Mouse (Mus musculus): ENCODE measurements around the gene Mical3.

The Mical3 gene

DNA sequence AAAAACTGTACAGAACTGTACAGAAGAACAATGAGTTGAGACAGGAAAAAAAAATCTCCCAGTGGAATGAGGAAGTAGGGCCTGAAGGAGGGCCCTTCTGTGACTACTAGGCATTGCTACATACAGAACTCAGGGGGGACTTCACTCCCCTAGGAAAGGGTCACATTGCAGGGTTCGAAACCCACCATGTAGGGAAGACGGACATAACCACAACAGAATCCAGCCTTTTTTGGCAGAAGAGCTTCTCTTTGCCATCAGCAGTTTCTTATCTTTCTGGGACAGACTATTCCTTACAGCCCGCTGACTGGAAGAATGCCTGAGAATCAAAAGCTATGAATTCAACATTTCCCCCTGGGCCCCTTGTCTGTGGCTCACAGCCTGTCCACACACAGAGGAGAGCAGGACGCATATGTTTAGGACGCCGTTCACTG, 46.7 kb downstream of the Mical3 start:
- no peak for DNase-seq (ENCODE audit: low spot score in 2 of 2)

DNA sequence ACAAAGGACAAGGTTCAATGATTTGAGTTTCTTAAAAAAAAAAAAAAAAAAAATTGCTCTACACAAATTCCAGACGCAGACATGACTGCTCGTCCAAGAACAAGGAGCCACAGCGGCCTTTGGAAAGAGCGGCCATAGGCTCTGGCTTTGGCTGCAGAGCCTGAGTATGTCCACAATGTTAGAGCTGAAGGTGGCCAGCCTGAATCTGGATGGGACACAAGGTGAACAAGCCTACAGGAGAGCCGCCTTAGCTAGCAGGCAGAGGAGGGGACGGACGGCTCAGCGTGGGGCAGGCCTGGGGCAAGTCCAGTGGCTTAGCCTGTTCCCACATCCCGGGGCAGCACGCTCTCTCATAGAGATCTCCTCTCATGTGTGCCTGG, 48.7 kb downstream of the Mical3 start:
- no peak for DNase-seq (ENCODE audit: low spot score in 2 of 2)

DNA sequence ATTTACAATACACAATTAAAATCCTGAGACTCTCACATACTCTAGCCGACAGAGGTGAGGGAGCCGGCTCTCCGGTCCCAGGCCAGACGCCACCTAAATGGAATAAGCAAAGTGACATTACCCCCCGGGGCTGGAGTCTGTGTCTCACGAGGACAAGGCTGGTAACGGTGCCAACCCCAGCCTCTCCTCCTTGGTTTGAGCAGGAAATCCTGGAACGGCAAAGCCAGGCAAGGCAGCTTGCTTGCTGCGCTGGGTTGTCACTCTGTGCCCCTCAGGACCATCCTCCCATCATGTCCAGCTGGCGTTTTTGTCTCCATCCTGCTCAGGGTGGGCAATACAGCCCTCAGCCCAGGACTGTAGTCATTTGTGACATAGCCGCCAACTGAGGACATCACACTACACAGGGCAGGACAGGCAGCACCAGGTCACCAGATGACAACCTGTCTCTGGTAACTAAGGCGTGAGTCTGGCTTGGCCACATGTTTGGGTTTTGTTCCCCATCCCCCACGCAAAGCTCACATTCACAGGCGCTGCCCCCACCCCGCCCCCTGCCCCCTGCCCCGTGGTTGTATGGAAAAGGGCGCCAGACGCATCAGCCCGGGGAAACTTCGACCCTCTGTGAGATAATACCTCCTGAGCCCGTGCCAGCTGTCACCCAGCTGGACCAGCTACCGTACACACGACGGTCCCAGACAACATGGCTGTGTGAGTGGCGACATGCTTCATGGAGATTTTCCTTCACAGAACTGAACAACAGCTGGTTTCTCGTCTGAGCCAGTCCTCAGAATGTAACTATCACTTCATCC, 49.3 kb downstream of the Mical3 start:
- no peak for DNase-seq (ENCODE audit: low spot score in 2 of 2)

DNA sequence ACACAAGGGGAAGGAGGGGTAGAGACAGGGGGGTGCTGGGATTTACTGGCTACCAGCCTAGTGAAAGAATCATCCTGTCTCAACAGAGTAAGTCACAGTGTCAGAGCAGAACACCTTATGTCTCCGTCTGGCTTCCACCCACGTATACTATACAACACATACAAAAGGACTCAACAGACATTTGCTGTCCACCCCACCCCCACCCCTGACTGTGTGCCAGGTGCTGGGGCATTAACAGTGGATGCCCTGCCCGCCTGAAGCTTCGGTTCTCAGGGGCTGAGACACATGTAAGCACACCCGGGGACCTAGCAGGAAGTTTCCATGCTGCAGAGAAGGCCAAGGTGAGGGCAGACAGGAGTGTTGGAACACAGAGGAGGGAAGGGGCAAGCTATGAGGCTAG, 52.6 kb downstream of the Mical3 start:
- no peak for DNase-seq (ENCODE audit: low spot score in 2 of 2)

DNA sequence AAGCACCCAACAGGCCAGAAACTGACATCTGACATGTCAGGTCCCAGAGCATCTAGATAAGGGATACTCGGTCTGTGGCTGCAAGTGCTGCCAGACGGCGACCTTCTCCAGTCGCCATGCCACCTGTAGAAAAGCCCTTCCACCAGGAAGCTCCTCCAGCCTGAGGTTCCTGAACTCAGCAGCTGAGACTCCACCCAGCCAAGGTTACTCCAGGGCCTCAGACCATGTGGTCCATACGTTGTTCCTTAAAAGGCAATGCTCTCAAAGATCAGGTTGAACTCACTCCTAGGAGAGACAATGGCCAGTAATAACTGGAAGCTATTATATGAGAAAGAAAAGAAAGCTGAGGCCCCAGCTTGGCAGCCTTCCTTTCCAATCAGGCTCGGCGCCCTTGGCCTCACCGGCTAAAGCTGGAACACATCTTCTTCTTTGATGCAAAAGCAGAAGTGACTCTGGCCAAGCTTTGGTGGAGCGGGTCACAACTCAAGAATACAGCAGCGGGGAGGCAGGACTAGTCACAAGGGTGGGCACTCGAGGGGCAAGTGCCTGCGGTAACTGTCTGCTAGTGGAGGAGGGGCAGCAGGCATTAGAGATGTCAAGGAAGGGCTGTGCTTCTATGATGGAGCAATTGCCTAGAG, 53.8 kb downstream of the Mical3 start:
- DNase-seq (ENCODE audit: low spot score in 2 of 2): no peak

DNA sequence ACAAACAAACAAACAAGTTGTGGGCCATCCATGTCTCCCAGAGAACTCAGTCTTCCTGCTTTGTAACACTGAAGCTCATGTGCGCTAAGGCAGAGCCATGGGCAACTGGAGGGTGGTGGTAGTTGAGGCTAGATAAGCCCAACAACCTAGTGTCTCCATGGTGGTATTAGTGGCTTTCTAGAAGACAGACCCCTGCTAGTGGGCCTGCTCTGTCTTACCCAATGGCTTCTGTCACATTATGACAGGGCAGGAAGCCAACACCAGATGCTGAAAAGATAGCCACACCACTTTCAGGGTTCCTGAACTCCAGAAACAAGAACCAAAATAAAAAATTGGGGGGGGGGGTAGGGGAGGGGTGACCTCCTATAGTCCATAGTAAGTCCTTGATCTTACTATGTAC, 55.0 kb downstream of the Mical3 start:
- DNase-seq (ENCODE audit: low spot score in 2 of 2): no peak

DNA sequence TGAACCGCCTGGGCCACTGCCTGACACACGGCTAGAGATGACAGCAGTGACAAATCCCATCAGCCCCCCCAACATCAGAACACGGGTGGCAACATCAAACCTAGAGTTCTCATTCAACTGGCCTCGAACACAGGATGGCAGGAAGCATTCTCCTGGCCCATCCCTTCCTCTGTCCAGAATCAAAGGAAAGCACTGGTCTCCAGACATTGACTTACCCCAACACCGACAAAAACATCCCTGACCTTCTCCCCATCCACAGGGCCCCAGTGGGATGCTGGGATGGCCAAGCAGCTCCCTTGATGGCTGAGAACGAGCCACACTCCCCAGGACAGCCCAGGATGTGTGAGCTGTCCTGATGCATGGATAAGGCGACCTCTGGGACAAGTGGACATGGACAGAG, 57.5 kb downstream of the Mical3 start:
- DNase-seq (ENCODE audit: low spot score in 2 of 2): no peak

DNA sequence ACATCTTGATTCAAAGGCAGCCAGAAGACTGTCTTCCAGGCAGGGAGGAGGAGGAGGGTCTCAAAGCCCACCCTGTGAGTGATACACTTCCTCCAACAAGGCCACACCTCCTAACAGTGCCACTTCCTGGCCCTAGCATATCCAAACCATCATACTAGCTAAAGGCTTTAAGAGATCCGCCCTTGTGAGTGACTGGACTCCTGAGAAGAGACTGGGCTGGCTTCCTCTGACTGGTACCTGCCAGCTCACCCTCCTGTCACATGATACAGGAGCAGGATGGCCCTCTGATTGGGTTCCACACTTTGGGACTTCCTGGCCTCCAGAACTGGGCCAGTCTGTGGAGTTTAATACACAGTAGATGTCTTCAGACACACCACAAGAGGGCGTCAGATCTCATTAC, 58.2 kb downstream of the Mical3 start:
- DNase-seq (ENCODE audit: low spot score in 2 of 2): no peak

DNA sequence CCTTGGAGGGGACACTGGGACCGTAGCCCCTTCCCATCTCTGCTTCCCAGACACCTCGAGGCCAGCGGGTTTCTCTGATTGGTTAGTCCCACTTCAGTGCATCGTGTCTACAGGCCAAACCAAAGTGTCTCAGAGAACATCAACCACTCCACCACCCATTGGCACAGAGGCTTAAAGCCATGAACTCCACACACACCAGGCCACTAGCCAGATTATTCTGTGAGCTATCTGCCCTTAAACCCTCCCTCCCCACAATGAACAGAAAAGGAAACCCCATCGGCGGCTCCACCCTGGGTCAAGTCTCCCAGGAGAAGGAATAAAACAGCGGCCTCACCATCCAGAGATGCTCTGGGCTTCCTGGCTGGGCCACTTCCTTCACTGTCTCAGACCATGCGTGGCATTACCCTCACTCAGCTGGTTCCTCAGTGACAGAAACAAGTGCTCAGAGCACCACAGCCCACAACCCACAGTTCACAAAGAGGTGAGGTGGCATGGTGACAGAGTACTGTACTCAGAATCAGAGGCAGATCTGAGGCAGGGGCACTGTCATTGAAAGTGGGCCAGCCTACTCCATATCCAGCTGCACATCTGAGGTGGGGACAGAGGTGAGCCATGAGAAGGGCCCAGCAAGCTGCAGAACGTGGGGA, 60.1 kb downstream of the Mical3 start:
- DNase-seq (ENCODE audit: low spot score in 2 of 2): no peak

DNA sequence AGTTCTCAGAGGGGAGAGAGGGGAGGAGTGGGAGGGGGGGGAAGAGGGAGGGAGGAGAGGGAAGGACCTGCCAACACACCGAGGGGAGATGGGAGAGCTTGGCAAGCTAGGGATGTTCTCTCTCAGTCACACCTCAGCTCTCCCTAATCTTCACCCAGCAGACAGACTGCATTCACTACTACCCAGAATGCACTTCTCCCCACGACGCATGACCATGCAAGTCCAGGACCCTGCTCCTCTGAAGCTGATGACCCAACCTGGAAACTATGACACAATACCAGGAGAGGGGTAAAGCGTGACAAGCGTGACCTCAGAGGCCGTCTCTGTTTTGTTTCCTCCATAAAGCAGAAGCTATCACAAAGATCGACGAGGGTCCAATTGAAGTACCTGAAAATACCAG, 61.6 kb downstream of the Mical3 start:
- no peak for DNase-seq (ENCODE audit: low spot score in 2 of 2)

DNA sequence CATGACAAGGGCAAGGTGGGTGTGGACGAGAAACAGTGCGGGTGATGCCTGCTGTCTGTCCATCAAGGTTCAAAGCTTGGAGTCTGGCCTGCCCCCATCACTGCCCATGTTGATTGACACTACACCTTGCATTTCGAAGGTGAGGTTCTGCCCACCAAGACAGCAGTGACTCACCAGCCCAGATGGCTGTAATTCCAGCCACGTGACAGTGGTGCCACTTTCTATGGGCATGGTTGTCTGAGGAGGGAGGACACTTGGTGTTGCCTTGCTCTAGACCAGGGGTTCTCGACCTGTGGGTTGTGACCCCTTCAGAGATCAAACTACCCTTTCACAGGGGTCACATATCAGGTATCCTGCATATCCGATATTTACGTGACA, 62.7 kb downstream of the Mical3 start:
- DNase-seq (ENCODE audit: low spot score in 2 of 2): no peak

DNA sequence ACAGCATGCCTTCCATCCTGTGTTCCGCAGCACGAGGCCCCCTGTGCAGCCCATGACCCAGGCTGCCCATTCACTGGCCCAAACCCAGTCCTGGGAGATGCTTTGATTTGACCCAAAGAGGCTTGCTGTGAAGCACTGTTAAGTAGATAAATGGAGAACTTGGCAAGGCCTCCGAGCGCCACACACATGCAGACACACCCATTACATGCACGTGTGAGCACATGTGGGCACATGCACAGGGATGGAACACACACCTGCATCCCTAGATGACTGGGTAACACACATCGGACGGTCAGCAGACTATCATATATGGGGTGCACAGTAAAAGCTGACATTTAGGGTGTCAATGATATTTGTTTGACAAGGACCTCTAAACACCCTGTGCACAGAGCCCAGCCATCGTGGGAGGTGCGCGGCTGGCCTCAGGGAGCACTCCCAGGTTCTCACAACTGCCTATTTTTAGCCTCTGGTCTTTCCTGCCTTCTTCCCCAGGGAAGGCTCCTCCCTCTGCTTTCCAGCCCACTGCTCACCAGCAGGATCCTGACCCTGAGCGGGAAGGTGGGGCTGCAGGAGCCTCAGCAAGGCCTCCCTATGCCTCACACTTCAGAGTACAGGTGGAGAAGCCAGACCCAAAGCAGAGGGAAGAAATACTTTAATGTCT, 63.2 kb downstream of the Mical3 start:
- no peak for DNase-seq (ENCODE audit: low spot score in 2 of 2)

DNA sequence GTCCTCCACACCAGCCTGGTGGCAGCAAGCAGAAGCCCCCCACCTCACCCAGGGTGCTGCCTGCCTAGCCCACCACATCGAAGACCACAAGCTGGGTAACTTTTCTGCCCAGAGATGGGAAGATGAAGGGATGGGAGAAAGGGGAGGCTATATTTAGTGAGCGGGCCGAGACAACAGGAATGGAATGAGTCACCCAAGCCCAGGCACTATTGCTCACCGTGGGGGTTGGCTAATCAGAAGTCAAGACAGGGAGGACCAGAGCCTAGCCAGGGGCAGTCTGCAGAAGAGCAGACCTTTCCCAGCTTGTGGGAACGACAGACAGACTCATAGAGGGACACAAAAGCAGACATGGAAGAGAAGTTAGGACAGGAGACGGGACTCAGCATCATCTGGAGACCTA, 64.0 kb downstream of the Mical3 start:
- no peak for DNase-seq (ENCODE audit: low spot score in 2 of 2)

DNA sequence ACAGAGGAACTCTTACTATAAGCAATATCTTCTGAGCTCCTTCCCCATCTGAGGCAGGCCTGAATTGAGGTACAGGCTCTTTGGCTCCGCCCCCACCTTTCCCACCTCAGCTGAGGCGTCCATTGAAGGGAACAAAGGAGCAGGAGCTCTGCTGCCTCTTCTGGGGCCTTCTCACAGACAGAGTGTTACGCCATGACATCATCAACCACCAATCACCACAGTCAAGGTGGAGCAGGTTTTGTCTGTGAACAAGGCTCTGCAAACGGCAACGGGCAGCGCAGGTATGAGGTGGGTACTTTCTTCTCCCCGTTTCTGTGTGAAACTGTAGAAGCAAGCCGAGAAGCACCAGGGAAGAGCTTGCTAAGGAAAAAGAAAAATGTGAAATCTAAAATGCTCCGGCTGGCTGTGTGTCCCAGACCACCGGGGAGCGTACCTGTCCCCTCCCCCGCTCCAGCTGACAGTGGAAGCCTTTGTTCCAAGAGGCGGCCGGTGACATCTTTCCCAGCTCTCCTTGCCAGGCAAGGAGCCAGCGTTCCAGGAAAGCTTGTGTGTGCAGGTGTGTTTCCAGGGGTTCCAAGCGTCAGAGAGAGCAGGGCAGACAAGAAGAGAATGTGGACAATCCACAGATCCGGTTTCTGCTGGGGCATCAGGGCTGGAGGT, 66.3 kb downstream of the Mical3 start:
- DNase-seq (ENCODE audit: low spot score in 2 of 2): no peak

DNA sequence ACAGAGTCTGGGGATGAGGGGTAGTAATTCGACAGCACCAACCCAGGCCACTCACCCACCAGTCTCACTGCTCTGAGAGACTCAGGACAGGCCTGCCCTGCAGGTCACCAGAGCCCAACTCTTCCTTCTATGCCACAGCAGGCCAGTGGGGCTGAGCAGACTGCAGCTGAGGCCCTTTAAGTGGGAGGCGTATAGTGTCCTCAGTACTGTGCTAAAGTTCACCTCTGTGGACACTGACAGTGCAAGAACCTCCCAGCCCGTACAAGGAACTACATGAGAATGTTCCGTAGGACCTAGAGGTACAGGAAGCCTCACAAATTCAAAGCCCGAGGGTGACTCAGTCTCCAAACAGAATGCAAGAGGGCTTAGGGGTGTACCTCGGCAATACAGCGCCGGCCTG, 67.0 kb downstream of the Mical3 start:
- no peak for DNase-seq (ENCODE audit: low spot score in 2 of 2)

DNA sequence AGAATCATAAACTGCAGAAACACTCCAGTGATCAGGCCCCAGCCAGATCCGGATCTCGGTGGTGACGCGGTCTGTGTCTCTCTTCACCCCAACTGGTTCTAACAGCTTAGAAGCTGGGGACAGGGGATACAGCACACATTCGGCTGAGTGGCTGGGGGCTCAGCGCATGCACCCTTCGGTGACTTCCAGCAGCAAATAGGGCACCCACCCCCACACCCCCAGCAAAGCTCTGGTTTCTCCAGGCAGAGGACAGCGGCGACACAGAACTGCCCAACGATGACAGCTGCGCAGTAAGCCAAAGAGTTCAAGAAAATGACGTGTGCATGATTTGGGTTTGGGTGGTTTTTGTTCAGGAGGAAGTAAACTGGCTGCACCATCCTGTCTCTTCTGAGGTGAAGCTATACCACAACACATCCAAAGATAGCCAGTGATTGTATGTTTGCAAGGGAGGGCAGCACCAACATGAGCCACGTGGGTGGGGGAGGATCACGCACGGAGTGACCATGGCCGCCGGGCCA, 67.8 kb downstream of the Mical3 start:
- DNase-seq (ENCODE audit: low spot score in 2 of 2): no peak

DNA sequence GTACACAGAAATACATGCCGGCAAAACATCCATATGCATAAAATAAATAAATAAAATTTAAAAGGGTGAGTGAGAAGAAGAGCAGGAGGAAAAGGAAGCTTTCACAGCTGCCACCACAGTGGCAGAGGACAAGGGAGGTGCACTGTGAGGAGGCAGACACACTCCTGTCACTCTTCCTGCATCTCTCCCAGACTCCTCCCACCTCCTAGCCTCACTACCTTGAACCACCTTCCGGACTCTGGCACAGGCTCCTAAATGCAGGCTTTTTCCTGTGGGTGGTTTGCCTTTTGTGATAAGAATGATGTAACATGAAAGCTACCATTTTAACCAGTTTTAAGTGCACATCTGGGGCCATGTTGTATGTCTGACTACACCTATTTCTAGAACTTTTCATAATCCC, 72.8 kb downstream of the Mical3 start:
- DNase-seq (ENCODE audit: low spot score in 2 of 2): no peak

DNA sequence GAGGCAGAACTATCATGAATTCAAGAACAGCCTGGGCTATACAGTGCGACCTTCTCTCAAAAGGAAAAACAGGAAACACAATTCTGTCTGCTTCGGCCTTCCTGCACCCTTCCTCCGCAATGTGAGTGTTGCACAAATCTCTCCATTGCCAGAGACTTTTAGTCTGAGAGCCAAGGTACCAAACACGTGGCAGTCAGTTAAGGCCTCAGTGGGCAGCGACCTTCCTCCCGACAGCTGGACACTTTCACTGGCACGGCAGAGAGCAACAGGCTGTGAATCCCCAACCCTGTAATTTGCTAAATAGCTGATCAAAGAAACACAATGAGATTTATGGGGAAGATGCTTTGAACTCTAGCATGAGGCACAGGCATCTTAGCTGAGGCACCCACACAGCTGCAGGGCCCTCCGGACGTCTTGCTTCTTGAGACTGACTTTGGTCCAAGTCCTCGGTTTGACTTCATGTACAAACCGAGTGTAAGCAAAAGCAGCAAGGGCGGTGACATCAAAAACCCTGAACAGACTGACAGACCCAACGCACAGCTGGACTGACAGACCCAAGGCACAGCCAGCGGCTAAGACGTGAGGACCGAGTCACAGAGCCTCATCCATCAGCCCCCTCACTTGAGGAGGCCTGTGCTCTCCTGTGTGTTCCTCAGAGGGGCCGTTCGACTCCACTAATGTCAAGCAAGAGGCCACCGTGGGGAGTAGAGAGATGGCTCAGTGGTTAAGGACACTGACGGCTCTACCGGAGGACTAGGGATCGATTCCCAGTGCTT, 73.4 kb downstream of the Mical3 start:
- no peak for DNase-seq (ENCODE audit: low spot score in 2 of 2)

DNA sequence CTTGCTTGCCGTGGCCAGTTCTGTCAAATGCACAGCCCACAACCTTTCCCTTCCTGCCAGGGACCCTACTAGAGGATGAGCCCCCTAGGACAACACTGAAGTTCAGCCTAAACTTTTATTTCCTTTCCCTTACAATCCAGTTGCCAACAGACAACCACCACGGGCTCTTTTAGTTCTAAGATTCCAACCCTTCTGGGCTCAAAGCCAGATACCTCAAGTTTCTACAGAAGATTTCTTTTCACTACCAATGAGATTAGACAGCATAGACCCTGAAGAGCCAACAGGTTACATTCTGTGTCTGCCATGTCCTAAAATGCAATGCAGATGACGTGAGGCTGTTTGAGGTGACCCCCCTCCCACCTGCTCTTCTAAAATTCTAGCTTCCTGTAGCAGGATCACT, 75.3 kb downstream of the Mical3 start:
- DNase-seq (ENCODE audit: low spot score in 2 of 2): no peak

DNA sequence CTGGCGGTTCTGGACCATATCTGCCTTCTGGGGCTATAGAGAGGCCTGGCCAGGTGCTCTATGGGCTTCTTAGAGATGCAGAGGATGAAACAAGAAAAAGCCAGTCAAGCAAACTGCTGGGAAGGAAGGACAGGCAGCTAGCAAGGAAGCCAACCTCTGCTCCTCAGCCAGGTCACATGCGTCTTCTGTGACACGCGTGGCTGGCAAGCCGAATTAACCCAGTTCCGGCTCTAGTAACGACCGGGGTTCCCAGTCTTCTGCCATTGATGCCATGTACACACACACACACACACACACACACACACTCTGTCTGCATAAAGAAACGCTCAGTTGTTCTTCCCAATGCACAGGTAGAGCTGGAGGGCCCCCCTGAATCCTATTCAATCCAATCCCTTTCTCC, 75.9 kb downstream of the Mical3 start:
- DNase-seq (ENCODE audit: low spot score in 2 of 2): no peak

DNA sequence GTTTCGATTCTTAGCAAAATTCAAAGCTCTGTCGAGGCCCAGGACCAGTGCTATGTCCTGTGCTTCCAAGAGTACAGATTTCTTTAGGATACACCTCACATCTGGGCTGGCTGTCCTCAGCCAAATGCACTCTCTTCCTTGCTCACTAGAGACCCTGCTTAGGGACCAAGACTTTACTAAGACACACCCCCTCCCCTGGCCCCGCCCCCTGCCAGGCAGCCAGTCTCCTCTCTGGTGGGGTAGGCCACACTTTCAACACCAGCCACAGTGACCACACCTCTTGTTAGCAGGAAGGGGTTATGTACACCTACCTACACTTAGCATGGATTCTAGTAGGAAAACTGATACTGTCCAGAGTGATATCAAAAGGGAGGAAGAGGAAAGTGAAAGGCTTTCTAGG, 76.5 kb downstream of the Mical3 start:
- DNase-seq (ENCODE audit: low spot score in 2 of 2): no peak
